Mouse (Mus musculus): ENCODE results near the gene Krt88. TPM values are rescaled to one million over a fixed set of nuclear protein-coding genes. Genes with fewer than 3 reads are reported as not detected.

Gene Krt88
- total and polyA plus RNA-seq, 3 experiments = not detected

DNA sequence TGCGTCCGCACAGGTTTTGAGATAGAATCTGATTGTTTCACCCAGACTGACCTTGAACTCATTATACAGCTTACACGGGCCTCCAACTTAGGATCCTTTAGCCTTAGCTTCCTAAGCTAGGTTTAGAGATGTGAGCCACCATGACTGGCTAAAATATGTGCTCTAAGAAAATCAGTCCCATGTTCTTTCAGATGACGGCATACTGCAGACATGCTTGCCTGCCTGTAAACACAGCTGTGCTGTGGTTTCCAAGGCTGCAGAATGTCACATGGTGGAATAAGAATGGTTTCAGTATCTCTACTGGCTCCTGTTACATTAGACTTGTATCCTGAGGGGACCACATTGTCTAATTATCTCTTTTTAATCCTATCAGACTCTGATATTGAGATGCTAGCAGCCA is 28.6 kb upstream of the Krt88 start (continued):
- TF ChIP-seq E2F4 (IDR thresholded peaks at IDR 0.05; ENCODE audit: insufficient replicate concordance, low read depth, low read length) = no peak
- TF ChIP-seq NELFE (IDR thresholded peaks at IDR 0.05; ENCODE audit: low read depth, low read length) = no peak
- TF ChIP-seq ZC3H11A (IDR thresholded peaks at IDR 0.05; ENCODE audit: low read depth, low read length) = no peak
- no peak for TF ChIP-seq CTCF (conservative IDR thresholded peaks at IDR 0.05 in 1 of 2, IDR thresholded peaks at IDR 0.05 in 1 of 2; ENCODE audit: low read depth in 2 of 2, low read length in 2 of 2)
- TF ChIP-seq USF2 (conservative IDR thresholded peaks at IDR 0.05; ENCODE audit: low read depth, low read length) = peak; percentile 47
- 0 out of 2 replicates have a peak, but pooled peaks have one; percentile 10 for TF ChIP-seq JUND (conservative IDR thresholded peaks at IDR 0.05; ENCODE audit: low read depth, low read length)
- TF ChIP-seq ELF1 (IDR thresholded peaks at IDR 0.05; ENCODE audit: low read depth, low read length) = no peak

DNA sequence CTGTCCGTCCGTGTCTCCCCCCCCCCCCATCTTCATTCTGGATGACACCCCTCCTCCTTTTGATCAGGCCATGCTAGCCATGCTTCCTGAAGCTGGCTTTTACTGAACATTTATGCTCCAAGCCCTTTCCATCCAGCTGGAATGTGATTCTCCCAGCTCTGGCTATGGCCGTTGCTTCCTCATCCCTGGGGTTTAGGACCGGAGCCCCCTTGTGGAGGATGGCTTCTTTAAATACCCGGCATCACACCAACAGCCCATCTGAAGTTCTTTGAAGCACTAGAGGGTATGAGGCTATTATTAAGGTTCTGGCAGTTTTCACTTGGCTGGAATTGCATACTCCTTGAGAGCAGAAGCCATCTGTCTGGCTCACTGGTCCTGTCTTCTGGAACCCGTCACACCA is 26.6 kb upstream of the Krt88 start:
- Histone ChIP-seq H3K9me3 (replicated peaks; ENCODE audit: low read length) (no peaks in the 10 kb centered on the region), H3K27ac (ENCODE audit: insufficient read depth, low read depth) (no peak overlapping the region), H3K36me3 (replicated peaks in 1 of 2; ENCODE audit: control insufficient read depth in 1 of 2, insufficient read depth in 1 of 2, low read length in 1 of 2) (no peaks in the 10 kb centered on the region), H3K4me1 (ENCODE audit: control insufficient read depth in 1 of 2, insufficient read depth in 2 of 2) (peaks cover 11 to 25% of the 10 kb centered on the region in 2 experiments), H3K27me3 (replicated peaks) (peaks cover 20% of the 10 kb centered on the region), H3K4me3 (replicated peaks in 1 of 3; ENCODE audit: low read depth in 2 of 3, low read length in 2 of 3, poor library complexity in 1 of 3) (no peak overlapping the region), H3K9ac (ENCODE audit: insufficient read depth, low read depth) (no peak overlapping the region), H3K79me2 (replicated peaks; ENCODE audit: control insufficient read depth, extremely low read depth, insufficient read depth, poor library complexity, severe bottlenecking) (no peaks in the 10 kb centered on the region), H3K4me2 (ENCODE audit: insufficient read depth, low read depth, poor library complexity, severe bottlenecking) (no peak overlapping the region)
- dilution Hi-C loops (cut with MboI; ENCODE audit: extremely low pct_ligation_motif_present, extremely low pct_unique_long_range_greater_than_20kb, low sequenced_read_pairs) (no loop called here), in situ Hi-C loops (cut with MboI; ENCODE audit: low pct_ligation_motif_present, low pct_unique_long_range_greater_than_20kb, low sequenced_read_pairs) (no loop called here)
- no peak for DNase-seq (ENCODE audit: extremely low read depth)
- no peak for TF ChIP-seq UBTF (IDR thresholded peaks at IDR 0.05; ENCODE audit: low read depth, low read length)
- TF ChIP-seq CTCF (conservative IDR thresholded peaks at IDR 0.05 in 1 of 2, IDR thresholded peaks at IDR 0.05 in 1 of 2; ENCODE audit: low read depth in 2 of 2, low read length in 2 of 2) = peak in 1 of 2 experiments; percentile 35; a peak in 2 of 4 replicates
- TF ChIP-seq SMC3 (IDR thresholded peaks at IDR 0.05; ENCODE audit: low read depth, low read length) = peak; percentile 25; the same call in 1 of the 2 replicates

DNA sequence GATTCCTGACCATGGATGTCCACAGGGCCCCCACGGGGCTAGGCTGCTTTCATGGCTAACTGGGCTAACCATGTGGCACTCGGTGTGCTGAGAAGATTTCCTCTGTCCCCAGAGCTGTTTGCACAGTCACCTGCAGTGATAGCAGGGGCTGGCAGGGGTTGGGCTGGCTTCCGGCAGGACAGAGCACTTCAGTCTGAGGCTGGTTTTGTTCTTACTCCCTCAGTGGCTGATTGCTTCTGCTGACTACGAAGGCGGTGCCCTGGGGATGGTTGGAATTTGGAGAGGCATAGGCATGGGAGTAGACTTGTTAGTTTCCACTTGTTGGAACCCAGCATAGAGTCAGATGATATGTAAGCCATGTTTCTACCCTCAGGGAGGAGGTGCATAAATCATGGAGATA is 22.6 kb upstream of the Krt88 start:
- H3K9ac ChIP-seq (ENCODE audit: insufficient read depth, low read depth) = no peak overlapping the region
- no peaks in the 10 kb centered on the region for H3K36me3 ChIP-seq (replicated peaks in 1 of 2; ENCODE audit: control insufficient read depth in 1 of 2, insufficient read depth in 1 of 2, low read length in 1 of 2)
- in situ Hi-C loops (cut with MboI; ENCODE audit: low pct_ligation_motif_present, low pct_unique_long_range_greater_than_20kb, low sequenced_read_pairs) = no loop called here
- no peak overlapping the region for H3K27ac ChIP-seq (ENCODE audit: insufficient read depth, low read depth)
- no peak for DNase-seq (ENCODE audit: extremely low read depth)
- H3K27me3 ChIP-seq (replicated peaks) = peaks cover 54% of the 10 kb centered on the region
- no peaks in the 10 kb centered on the region for H3K79me2 ChIP-seq (replicated peaks; ENCODE audit: control insufficient read depth, extremely low read depth, insufficient read depth, poor library complexity, severe bottlenecking)
- H3K4me2 ChIP-seq (ENCODE audit: insufficient read depth, low read depth, poor library complexity, severe bottlenecking) = no peak overlapping the region
- H3K4me3 ChIP-seq (replicated peaks in 1 of 3; ENCODE audit: low read depth in 2 of 3, low read length in 2 of 3, poor library complexity in 1 of 3) = no peak overlapping the region
- dilution Hi-C loops (cut with MboI; ENCODE audit: extremely low pct_ligation_motif_present, extremely low pct_unique_long_range_greater_than_20kb, low sequenced_read_pairs) = no loop called here
- H3K4me1 ChIP-seq (ENCODE audit: control insufficient read depth in 1 of 2, insufficient read depth in 2 of 2) = no peaks in the 10 kb centered on the region; a peak in 1 of 4 replicates
- TF ChIP-seq SMC3 (IDR thresholded peaks at IDR 0.05; ENCODE audit: low read depth, low read length) (no peak), EP300 (IDR thresholded peaks at IDR 0.05; ENCODE audit: low read length) (no peak), MXI1 (IDR thresholded peaks at IDR 0.05; ENCODE audit: low read depth, low read length) (no peak), ETS1 (conservative IDR thresholded peaks at IDR 0.05; ENCODE audit: low read depth, low read length) (no peak), TCF12 (IDR thresholded peaks at IDR 0.05; ENCODE audit: low read depth, low read length) (no peak), JUND (conservative IDR thresholded peaks at IDR 0.05; ENCODE audit: low read depth, low read length) (no peak), RAD21 (IDR thresholded peaks at IDR 0.05; ENCODE audit: low read depth, low read length) (no peak), CHD2 (IDR thresholded peaks at IDR 0.05; ENCODE audit: low read length) (no peak), NELFE (IDR thresholded peaks at IDR 0.05; ENCODE audit: low read depth, low read length) (no peak), ZNF384 (IDR thresholded peaks at IDR 0.05; ENCODE audit: low read depth, low read length) (no peak), TBP (conservative IDR thresholded peaks at IDR 0.05; ENCODE audit: low read depth, low read length) (no peak), ZMIZ1 (IDR thresholded peaks at IDR 0.05; ENCODE audit: low read depth, low read length) (no peak), E2F4 (IDR thresholded peaks at IDR 0.05; ENCODE audit: insufficient replicate concordance, low read depth, low read length) (no peak), KAT2A (IDR thresholded peaks at IDR 0.05; ENCODE audit: insufficient replicate concordance, low read length) (no peak), MYC (IDR thresholded peaks at IDR 0.05; ENCODE audit: low read depth, low read length) (no peak), GABPA (IDR thresholded peaks at IDR 0.05; ENCODE audit: insufficient replicate concordance, low read depth, low read length) (no peak), POLR2A (IDR thresholded peaks at IDR 0.05; ENCODE audit: low read depth, low read length) (no peak)
- no peaks in the 10 kb centered on the region for H3K9me3 ChIP-seq (replicated peaks; ENCODE audit: low read length)

Measured in CH12.LX (cell line).